Mouse (Mus musculus): Measurements from ENCODE around the gene Slitrk6. TPM values are rescaled to one million over a fixed set of nuclear protein-coding genes. Genes with fewer than 3 reads are reported as not detected.

Slitrk6 gene
- polyA plus RNA-seq (2015; fragmentation: Nextera tagmentation; extraction: Ambion mirVana) = 3.6 and 4.1 TPM in 2 replicates

GRCm38 (mm10) chr14:110754484-110755307 is at the start of gene Slitrk6:
Slitrk6 (minus strand) TSS chr14:110755149.

Measured in urinary bladder, postnatal 0 days (tissue).